Mouse (Mus musculus): Measurements from ENCODE around the gene 2310061N02Rik. TPM values are rescaled to one million over a fixed set of nuclear protein-coding genes. Genes with fewer than 3 reads are reported as not detected.

2310061N02Rik gene
- not detected for total RNA-seq (2023)

DNA sequence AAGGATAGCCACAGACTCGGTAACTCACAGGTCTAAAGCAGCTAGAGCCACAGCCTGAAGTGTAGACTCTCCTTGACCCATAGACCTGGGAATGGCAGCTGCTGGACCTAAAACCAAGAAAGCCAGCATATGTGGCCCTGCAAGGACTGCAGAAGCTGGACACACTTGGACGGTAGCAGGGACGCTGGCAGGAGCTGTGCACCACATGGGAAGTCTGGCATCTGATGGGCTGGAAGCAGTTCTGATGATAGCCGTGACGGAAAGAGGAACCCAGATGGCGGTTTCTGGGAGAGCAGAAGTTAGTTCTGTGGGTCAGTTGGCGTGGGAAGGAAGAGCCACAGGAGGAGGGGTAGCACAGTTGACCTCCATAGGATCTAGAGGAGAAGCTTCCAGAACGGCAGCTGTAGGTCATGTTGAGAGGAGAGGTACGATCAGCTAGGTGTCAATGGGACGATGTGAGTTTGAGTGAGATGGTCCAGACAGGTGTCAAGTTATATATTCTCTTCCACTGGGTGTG lies at the start of gene 2310061N02Rik:
2310061N02Rik (minus strand) TSS at position 467 of the 517 bp plus-strand sequence.

DNA sequence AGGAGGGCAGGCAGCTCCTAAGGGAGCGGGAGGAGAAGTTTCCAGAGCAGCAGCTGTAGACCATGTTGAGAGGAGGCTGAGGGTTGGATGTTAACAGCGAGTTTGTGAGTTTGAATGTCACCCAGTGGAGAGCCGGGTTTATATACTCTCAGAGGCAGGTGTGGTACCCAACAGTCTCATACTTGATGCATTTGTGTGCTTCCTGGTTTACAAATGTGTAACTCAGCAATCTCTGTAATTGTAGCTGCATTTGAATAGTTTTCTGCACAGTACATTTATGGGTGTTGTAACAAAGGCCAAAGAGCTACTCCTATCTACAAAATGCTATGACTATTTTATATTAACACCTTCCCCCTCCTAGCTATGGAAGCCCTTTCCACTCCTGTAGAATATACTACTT lies 43.8 kb upstream of the 2310061N02Rik start, which contains the start of gene Krtap13:
Krtap13 (minus strand) TSS at position 101 of the 400 bp plus-strand sequence.

DNA sequence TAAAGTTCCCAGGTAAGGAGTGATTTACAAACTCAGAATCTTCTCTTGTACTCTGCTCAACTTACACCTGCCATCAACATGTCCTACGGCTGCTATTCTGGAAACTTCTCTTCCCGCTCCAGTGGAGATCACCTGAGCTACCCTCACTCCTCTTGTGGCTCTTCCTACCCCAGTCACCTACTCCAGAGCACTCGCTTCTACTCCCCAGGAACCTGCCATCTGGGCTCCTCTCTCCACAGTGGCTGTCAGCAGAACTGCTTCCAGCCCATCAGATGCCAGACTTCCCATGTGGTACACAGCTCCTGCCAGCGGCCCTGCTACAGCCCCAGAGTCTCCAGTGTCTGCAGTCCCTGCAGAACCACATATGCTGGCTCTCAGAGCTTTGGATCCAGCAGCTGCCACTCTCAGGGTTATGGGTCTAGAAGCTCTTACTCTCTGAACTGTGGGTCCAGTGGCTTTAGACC lies 21.1 kb upstream of the 2310061N02Rik start, which contains the start of gene Krtap13-1:
Krtap13-1 (plus strand) TSS at position 51 of the 464 bp plus-strand sequence.

DNA sequence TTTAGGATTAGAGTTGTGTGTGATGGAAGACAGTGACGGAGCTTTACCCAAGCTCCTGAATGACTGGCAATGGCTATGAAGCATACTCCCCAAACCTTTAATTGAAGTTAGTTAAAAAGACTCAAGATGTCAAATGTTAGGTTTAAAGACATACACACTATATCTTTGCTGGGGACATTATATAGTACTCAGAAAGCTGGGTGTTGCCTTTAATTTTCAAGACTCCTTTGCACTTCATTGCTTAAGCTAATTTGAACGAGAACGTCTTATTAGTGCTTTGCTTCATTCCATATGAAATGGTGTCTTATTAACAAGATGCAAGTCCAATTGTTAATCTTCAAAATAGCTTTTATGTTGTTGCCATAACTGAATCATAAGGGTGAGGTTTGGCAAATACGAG lies 36.2 kb downstream of the 2310061N02Rik start, which contains the start of gene Krtap27-1:
Krtap27-1 (minus strand) TSS at position 101 of the 400 bp plus-strand sequence.

Other genes starting within 250 kb of the 2310061N02Rik start
- not detected for gene Cldn17, start 201.0 kb downstream of the 2310061N02Rik start, total RNA-seq (2023)
- gene Cldn8, start 144.8 kb downstream of the 2310061N02Rik start, total RNA-seq (2023), result not detected
- not detected for gene Krtap24-1, start 95.7 kb downstream of the 2310061N02Rik start, total RNA-seq (2023)
- gene 2310079G19Rik, start 80.3 kb downstream of the 2310061N02Rik start, total RNA-seq (2023), result not detected
- gene Krtap26-1, start 60.2 kb downstream of the 2310061N02Rik start, total RNA-seq (2023), result not detected
- gene Krtap27-1, start 36.3 kb downstream of the 2310061N02Rik start, total RNA-seq (2023), result not detected
- gene Krtap13-1, start 20.9 kb upstream of the 2310061N02Rik start, total RNA-seq (2023), result not detected
- gene Krtap13, start 43.7 kb upstream of the 2310061N02Rik start, total RNA-seq (2023), result not detected
- gene 2310034C09Rik, start 50.9 kb upstream of the 2310061N02Rik start, total RNA-seq (2023), result not detected
- not detected for gene 2310057N15Rik, start 66.2 kb upstream of the 2310061N02Rik start, total RNA-seq (2023)
- gene Gm5965, start 69.9 kb upstream of the 2310061N02Rik start, total RNA-seq (2023), result not detected
- gene Gm20741, start 104.3 kb upstream of the 2310061N02Rik start, total RNA-seq (2023), result not detected
- gene Krtap15, start 112.3 kb upstream of the 2310061N02Rik start, total RNA-seq (2023), result not detected
- not detected for gene Krtap14, start 118.2 kb upstream of the 2310061N02Rik start, total RNA-seq (2023)
- not detected for gene Krtap19-1, start 161.4 kb upstream of the 2310061N02Rik start, total RNA-seq (2023)
- gene Krtap19-2, start 166.3 kb upstream of the 2310061N02Rik start, total RNA-seq (2023), result not detected
- not detected for gene Krtap19-3, start 170.1 kb upstream of the 2310061N02Rik start, total RNA-seq (2023)
- not detected for gene Krtap19-4, start 177.1 kb upstream of the 2310061N02Rik start, total RNA-seq (2023)
- gene Krtap19-5, start 188.5 kb upstream of the 2310061N02Rik start, total RNA-seq (2023), result not detected
- gene Krtap19-9b, start 224.3 kb upstream of the 2310061N02Rik start, total RNA-seq (2023), result not detected